Mouse (Mus musculus) erythroblast, embryonic 14.5 days (primary cell): ENCODE results near the gene Klhl41.

ENCODE experiments used
- GATA1 ChIP-seq: IDR thresholded peaks from 2 replicates; pipeline ENCODE4 v1.6.1; 2012; ENCODE audit warnings: low read length, inconsistent platforms, mixed read lengths
- TAL1 ChIP-seq: IDR thresholded peaks from 3 replicates; pipeline ENCODE4 v1.6.1; 2012; ENCODE audit warnings: low read length, inconsistent platforms, mixed read lengths

DNA sequence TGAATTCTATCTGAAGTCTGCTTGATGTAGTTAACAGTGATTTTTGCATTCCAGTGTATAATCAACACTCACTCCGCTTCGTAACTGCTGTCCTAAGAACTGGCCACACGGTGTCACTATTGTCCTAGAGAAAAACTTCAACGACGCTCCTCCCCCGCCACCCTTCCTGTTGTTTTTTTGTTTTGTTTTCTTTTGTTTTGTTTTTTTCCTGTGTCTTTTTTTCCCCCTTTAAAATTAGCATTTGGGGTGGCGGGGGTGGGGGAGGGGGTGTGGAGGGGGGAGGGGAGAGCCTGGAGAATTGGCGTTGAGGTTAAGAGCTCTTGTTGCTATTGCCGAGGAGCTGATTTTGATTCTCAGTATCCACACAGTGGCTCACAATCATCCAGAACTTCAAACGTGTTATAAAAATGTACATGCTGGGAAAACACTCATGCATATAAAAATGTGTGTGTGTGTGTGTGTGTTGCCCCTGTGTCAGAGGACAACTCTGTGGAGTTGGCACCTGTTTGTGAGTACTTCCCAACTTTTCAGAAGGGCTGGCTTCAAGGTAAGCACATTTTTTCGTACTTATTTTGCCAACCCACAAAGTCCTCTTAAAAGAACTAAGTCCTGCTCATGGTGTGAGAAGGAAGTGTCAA, 34.7 kb upstream of the Klhl41 start:
- no peak for TF ChIP-seq GATA1
- no peak for TF ChIP-seq TAL1
